Mouse (Mus musculus) E14TG2a.4 (cell line): ENCODE data around the gene Nap1l5.

ENCODE experiments used
- CTCF ChIP-seq: conservative IDR thresholded peaks from 2 replicates; pipeline ENCODE4 v1.5.1; 2014; ENCODE audit warnings: low read length
- NANOG ChIP-seq: IDR thresholded peaks from 2 replicates; pipeline ENCODE4 v1.6.1; 2014; ENCODE audit warnings: borderline replicate concordance, low read length, mixed read lengths
- POU5F1 ChIP-seq: IDR thresholded peaks from 2 replicates; pipeline ENCODE4 v1.6.1; 2014; ENCODE audit warnings: low read length, borderline replicate concordance

GRCm38 (mm10) chr6:58912842-58913241, 6.0 kb upstream of the Nap1l5 start:
- no peak for TF ChIP-seq CTCF
- TF ChIP-seq POU5F1: no peak
- no peak for TF ChIP-seq NANOG
